Mouse (Mus musculus) neural tube, embryonic 11.5 days (tissue): ENCODE results near the gene Znhit2. TPM values are rescaled to one million over a fixed set of nuclear protein-coding genes. Genes with fewer than 3 reads are reported as not detected.

Experiments
- ATAC-seq: fragments of 200-750 bp; cut with Nextera tagmentation; 2 replicates; pipeline ENCODE4 v1.8.0; 2017; ENCODE audit warnings: moderate number of reproducible peaks, mild to moderate bottlenecking, moderate TSS enrichment, moderate library complexity; ENCODE audit not compliant: insufficient read depth, low FRiP score, low TSS enrichment
- DNase-seq: peaks from one replicate; pipeline ENCODE4 v3.0.0-alpha.2; 2015; ENCODE audit warnings: low spot score
- H3K27ac ChIP-seq: fragments of 300-500 bp; sonication (generic); 2 replicates; pipeline ENCODE4 v1.5.1; 2014; ENCODE audit warnings: low read depth, mild to moderate bottlenecking, low read length
- H3K27me3 ChIP-seq: fragments of 300-500 bp; sonication (generic); 2 replicates; pipeline ENCODE4 v1.6.1; 2014; ENCODE audit warnings: mild to moderate bottlenecking, low read length, mixed read lengths; ENCODE audit not compliant: control insufficient read depth, insufficient read depth
- H3K36me3 ChIP-seq: fragments of 300-500 bp; sonication (generic); 2 replicates; pipeline ENCODE4 v1.6.1; 2014; ENCODE audit warnings: mild to moderate bottlenecking, low read length, moderate library complexity, mixed read lengths; ENCODE audit not compliant: control insufficient read depth, insufficient read depth
- H3K4me1 ChIP-seq: fragments of 300-500 bp; sonication (generic); 2 replicates; pipeline ENCODE4 v1.6.1; 2014; ENCODE audit warnings: low read length, mixed read lengths; ENCODE audit not compliant: control insufficient read depth, insufficient read depth
- H3K4me2 ChIP-seq: fragments of 300-500 bp; sonication (generic); 2 replicates; pipeline ENCODE4 v1.6.1; 2014; ENCODE audit warnings: low read depth, mild to moderate bottlenecking, moderate library complexity
- H3K4me3 ChIP-seq: fragments of 300-500 bp; sonication (generic); 2 replicates; pipeline ENCODE4 v1.5.1; 2014; ENCODE audit warnings: low read depth, low read length
- H3K9ac ChIP-seq: fragments of 300-500 bp; sonication (generic); 2 replicates; pipeline ENCODE4 v1.6.1; 2014; ENCODE audit warnings: mild to moderate bottlenecking, low read length
- H3K9me3 ChIP-seq: fragments of 300-500 bp; sonication (generic); 2 replicates; pipeline ENCODE4 v1.6.1; 2016; ENCODE audit warnings: low read length; ENCODE audit not compliant: control insufficient read depth
- WGBS: fragments of 180-500 bp; shearing (Covaris S2); extraction: QIAGEN DNeasy Blood & Tissue Kit; methylation state at CpG from one replicate; pipeline ENCODE4 v1.1.7; 2014; 5-methylcytosine and 5-hydroxymethylcytosine counted together
- polyA plus RNA-seq: library from polyadenylated mRNA; unstranded; fragments of >200 nt; fragmentation: Nextera tagmentation; extraction: Ambion mirVana; gene quantifications from 2 replicates; pipeline ENCODE4 v1.2.1, GENCODE M21; 2014

Znhit2 gene
- polyA plus RNA-seq, 1 experiment from 2014 or later = 40.0 TPM

DNA sequence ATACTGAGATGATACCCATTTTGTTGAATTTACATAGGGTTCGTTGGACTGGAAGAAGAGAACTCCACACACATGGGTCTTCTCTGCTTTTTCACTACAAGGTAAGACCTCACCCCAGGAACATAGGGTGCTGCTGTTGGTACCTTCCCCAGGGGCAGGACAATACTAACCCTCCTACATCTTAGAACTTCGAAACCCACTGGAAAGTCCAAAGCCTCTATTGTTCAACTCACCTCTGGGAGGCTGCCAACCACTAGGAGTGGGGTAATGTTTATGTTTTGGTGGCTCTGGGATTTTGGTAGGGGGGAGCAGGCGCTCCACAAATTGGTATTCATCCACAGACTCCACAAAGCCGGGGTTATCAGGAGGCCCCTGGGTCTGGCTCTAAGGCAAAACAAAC lies 4.3 kb upstream of the Znhit2 start:
- Histone ChIP-seq H3K4me3 (peak overlapping the region; percentile 77), H3K9me3 (no peaks in the 10 kb centered on the region)

DNA sequence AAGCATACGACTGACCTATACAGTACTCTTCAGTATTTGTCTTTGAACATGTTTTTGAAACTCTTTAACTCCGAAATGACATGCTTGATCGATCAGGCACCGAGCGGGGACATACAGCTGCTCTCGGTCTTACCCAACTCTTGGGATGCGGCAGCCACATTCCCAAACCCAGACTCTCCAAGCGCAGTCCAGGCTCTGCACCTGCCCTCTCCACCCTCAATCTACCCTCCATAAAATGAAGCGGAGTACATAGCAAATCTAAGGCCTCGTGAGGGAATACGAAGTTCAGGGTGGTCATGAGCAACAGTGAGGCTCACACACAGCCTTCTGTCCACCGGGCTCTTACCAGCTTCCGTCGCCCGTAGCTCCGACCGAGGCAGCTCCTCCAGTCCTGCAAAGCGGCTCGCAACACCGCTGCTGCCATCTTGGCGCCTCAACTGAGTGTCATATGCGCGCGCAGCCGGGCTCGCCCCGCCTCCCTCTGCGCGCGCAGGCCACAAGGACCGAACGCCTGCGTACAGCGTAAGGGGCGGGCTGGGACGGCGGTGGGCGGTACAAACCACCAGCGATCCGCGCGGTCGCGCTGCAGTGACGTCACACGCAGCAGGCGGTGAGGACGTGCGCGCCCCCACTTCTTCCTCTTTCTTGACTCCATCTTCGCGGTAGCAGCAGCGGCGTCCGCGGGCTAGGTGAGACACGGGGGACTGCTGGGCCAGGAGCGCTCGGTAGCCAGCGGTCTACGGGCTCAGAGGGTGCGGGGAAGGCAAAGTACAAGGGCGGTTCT lies 3.5 kb upstream of the Znhit2 start, which contains the start of the genes Mrpl49 and Fau:
Mrpl49 (minus strand) TSS at position 473 of the 784 bp plus-strand sequence.
Fau (plus strand) TSS at position 532 of the 784 bp plus-strand sequence.
- peaks cover 12% of the 10 kb centered on the region for H3K36me3 ChIP-seq
- DNase-seq (peak; percentile 100), ATAC-seq (peak; percentile 85)
- H3K9me3 ChIP-seq = no peaks in the 10 kb centered on the region
- H3K4me3 ChIP-seq = peak within 1 kb of the TSS; percentile 77
- H3K27me3 ChIP-seq = no peaks in the 10 kb centered on the region
- peaks cover 19% of the 10 kb centered on the region for H3K4me1 ChIP-seq
- peak within 1 kb of the TSS; percentile 69 for H3K9ac ChIP-seq
- H3K4me2 ChIP-seq = peak within 1 kb of the TSS; percentile 76
- WGBS = under 1% methylated on average over 57 of the region's 63 CpGs
- peak within 1 kb of the TSS; percentile 45; the same call in 1 of the 2 replicates for H3K27ac ChIP-seq

More for the DNA sequence above, 4.3 kb upstream of the Znhit2 start:
- Histone ChIP-seq H3K9ac (peak overlapping the region; percentile 69), H3K27ac (no peak overlapping the region), H3K27me3 (no peaks in the 10 kb centered on the region), H3K36me3 (peaks cover 12% of the 10 kb centered on the region), H3K4me2 (peak overlapping the region; percentile 45), H3K4me1 (peaks cover 11% of the 10 kb centered on the region; the same call in 1 of the 2 replicates)
- no peak for DNase-seq
- WGBS = 68% methylated on average over 4 of the region's 4 CpGs
- ATAC-seq = no peak

DNA sequence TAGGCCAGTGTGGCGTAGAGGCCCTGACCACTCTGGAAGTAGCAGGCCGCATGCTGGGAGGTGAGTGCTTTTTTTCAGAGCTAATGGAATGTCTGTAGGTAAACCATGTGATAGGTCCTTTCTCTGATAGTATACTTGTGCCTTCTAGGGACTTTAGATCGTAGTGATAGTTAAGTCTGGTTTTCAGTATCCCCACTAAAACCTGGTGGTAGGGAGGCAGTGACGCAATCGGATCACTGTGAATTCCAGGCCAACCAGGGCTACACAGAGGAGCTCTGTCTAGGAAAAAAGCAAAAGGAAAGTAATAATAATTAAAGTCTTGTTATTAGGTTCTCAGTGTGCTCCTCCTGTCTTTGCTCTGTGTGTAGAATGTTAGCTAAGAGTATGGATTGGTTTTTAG lies 2.5 kb upstream of the Znhit2 start:
- WGBS = 28% methylated on average over 5 of the region's 5 CpGs
- H3K4me1 ChIP-seq = peaks cover 21% of the 10 kb centered on the region
- peaks cover 9% of the 10 kb centered on the region; the same call in 1 of the 2 replicates for H3K36me3 ChIP-seq
- ATAC-seq (no peak), DNase-seq (no peak)
- no peaks in the 10 kb centered on the region for H3K27me3 ChIP-seq
- no peak overlapping the region for H3K27ac ChIP-seq
- no peaks in the 10 kb centered on the region for H3K9me3 ChIP-seq
- peak overlapping the region; percentile 76 for H3K4me2 ChIP-seq
- H3K9ac ChIP-seq = peak overlapping the region; percentile 69
- H3K4me3 ChIP-seq = peak overlapping the region; percentile 77

DNA sequence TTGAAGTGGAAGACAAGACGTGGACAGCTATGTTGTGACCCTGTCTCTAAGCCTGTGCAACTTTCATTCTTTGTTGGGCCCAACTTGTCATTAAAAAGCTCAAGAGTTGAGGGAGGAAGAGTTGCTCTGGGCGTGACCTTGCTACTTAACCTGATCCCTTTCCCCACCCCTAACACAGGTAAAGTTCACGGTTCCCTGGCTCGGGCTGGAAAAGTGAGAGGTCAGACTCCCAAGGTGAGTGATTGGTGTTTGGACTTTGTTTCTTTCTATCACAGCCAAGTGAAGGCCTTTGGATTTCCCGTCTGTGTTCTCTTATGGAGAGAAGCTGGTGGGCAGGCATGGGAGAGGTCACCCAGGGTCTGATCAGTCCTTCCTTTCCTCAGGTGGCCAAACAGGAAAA lies 2.0 kb upstream of the Znhit2 start:
- Histone ChIP-seq H3K27me3 (no peaks in the 10 kb centered on the region), H3K27ac (no peak overlapping the region), H3K36me3 (peaks cover 9% of the 10 kb centered on the region; the same call in 1 of the 2 replicates), H3K9ac (no peak overlapping the region), H3K4me1 (peaks cover 21% of the 10 kb centered on the region), H3K4me2 (peak overlapping the region; percentile 76), H3K4me3 (peak overlapping the region; percentile 77), H3K9me3 (no peaks in the 10 kb centered on the region)
- no peak for ATAC-seq
- DNase-seq = no peak
- 91% methylated on average over 5 of the region's 5 CpGs for WGBS

DNA sequence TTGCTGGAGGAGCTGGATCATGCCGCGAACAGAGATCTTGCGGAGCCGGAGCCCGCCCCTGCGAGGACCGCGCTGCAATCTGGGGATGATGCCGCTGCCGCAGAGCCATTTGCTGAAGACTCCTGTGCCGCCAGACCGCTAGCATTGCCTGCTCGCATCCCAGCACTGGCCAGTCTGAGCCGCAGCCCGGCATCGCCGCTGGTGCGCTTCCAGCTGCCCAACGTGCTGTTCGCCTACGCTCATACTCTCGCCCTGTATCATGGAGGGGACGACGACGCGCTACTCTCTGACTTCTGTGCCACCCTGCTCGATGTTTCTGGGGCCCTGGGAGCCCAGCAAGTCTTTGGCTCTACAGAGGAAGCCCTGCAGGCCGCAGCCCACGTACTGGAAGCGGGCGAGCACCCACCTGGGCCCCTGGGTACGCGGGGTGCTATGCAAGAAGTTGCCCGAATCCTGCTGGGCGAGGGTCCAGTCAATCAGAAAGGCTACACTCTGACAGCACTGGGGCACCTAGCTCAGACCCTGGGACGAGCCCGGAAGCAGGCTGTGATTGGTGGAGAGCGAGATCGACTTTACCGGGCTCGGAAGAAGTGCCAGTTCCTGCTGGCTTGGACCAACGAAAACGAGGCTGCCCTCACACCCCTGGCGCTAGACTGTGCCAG lies 780 bp downstream of the Znhit2 start:
- H3K4me3 ChIP-seq = peak overlapping the region; percentile 92
- ATAC-seq (no peak), DNase-seq (peak; percentile 25)
- H3K9me3 ChIP-seq = no peaks in the 10 kb centered on the region
- peak overlapping the region; percentile 96 for H3K9ac ChIP-seq
- peak overlapping the region; percentile 93 for H3K27ac ChIP-seq
- peaks cover 2% of the 10 kb centered on the region; the same call in 1 of the 2 replicates for H3K36me3 ChIP-seq
- H3K4me2 ChIP-seq = peak overlapping the region; percentile 100
- H3K27me3 ChIP-seq = no peaks in the 10 kb centered on the region
- whole genome bisulfite sequencing = 3% methylated on average over 43 of the region's 44 CpGs
- H3K4me1 ChIP-seq = peaks cover 27% of the 10 kb centered on the region

DNA sequence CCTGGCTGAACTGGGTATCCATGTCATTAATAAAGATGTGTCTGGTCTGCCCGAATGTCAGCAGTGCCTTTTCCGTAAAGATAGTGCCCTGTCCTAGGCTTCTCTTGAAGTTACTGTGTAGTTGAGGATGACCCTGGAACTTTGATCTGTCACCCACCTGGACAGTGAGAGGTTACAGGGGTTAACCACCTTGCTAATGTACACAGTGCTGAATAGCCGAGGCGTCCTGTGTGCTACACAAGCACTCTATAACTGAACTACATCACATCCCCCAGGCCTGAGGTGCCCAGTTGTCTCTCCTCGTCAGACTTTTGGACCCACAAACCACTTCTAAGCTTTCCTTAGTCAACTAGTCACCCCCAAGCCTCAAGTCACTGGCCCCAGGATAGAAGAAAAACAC lies 1.4 kb downstream of the Znhit2 start:
- Histone ChIP-seq H3K27me3 (no peaks in the 10 kb centered on the region), H3K27ac (no peak overlapping the region), H3K36me3 (peaks cover 2% of the 10 kb centered on the region; the same call in 1 of the 2 replicates), H3K9me3 (no peaks in the 10 kb centered on the region), H3K4me1 (peaks cover 27% of the 10 kb centered on the region), H3K4me2 (peak overlapping the region; percentile 100), H3K4me3 (peak overlapping the region; percentile 92), H3K9ac (peak overlapping the region; percentile 96)
- 75% methylated on average over 5 of the region's 5 CpGs for WGBS
- no peak for ATAC-seq
- DNase-seq = no peak

DNA sequence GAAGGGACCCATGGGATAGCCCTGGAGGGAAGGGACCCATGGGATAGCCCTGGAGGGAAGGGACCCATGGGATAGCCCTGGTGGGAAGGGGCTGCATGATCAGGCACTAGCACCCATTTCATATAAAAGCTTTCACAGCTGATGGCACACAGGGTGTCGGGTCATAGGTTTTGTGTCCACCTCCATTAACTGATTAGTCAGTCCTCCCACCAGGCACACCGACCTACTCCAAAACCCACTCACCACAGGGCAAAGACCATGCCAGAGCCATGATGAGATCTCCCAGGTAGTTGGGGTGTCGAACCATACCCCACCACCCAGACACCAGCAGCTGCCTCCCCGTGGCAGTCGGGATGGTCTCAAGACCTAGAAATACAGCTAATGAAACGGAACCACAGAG lies 2.1 kb downstream of the Znhit2 start:
- Histone ChIP-seq H3K9ac (no peak overlapping the region), H3K4me1 (peaks cover 29% of the 10 kb centered on the region), H3K36me3 (peaks cover 2% of the 10 kb centered on the region; the same call in 1 of the 2 replicates), H3K4me3 (0 out of 2 replicates have a peak overlapping the region, but pooled peaks have one; percentile 8), H3K27me3 (no peaks in the 10 kb centered on the region), H3K27ac (no peak overlapping the region), H3K9me3 (no peaks in the 10 kb centered on the region), H3K4me2 (no peak overlapping the region)
- 92% methylated on average over 6 of the region's 6 CpGs for WGBS
- DNase-seq = no peak
- ATAC-seq = no peak

DNA sequence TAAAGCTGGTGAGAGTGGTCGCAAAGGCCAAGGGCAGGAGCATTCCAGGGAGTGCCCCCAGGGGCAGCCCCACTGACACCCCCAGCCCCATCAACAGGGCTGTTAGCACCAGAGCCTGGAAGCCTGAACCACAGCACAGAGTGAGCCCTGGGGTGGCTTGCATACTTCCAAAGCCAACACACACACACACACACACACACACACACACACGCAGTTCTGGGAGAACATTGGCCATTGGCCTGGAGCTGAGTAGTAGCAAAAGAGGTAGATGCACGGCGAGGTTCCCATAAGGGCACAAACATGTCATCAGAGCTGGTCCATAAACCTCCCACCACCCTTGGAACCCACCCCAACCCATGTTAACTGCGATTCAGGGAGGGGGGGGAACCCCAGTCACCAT lies 5.6 kb downstream of the Znhit2 start:
- Histone ChIP-seq H3K9me3 (no peaks in the 10 kb centered on the region), H3K36me3 (no peaks in the 10 kb centered on the region; the same call in 1 of the 2 replicates), H3K4me3 (peak overlapping the region; percentile 52), H3K27ac (0 out of 2 replicates have a peak overlapping the region, but pooled peaks have one; percentile 83), H3K9ac (peak overlapping the region; percentile 49), H3K4me1 (peaks cover 25% of the 10 kb centered on the region), H3K4me2 (peak overlapping the region; percentile 70), H3K27me3 (no peaks in the 10 kb centered on the region)
- DNase-seq = peak; percentile 18
- ATAC-seq = peak; percentile 14; the same call in 1 of the 2 replicates
- WGBS = 34% methylated on average over 5 of the region's 5 CpGs
